Mouse (Mus musculus): ENCODE measurements at regions not wholly inside any gene's neighbourhood (a gene's known extent, or its start where the extent isn't known, plus 50 kb on each side); places are given as distances from the start of the nearest gene placed in this dataset.

DNA sequence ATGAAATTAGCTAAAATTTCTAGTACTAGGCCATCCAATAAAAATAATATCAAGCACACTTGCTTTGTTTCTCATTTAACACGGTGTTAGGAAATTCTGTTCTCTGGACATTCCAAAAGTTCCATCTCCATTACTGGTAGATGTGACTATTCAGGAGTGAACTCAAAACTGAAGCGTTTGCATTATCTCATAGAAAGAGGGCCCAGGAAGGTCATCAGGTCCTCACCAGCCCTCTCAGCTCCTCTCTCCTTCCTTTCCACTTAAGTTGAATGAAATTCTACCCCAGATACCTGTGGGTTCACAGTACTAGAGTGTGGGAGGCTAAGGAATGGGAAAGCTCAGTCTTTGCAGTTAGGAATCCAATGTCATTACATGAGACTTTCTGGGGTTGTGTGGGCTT is 185.2 kb upstream of the Adgrl4 start:
- H3K27ac ChIP-seq (ENCODE audit: insufficient read depth, low read length), result no peak overlapping the region
- H3K4me1 ChIP-seq (ENCODE audit: control insufficient read depth, insufficient read depth, low read length), result no peaks in the 10 kb centered on the region
- no peak overlapping the region for H3K4me3 ChIP-seq (ENCODE audit: low read depth, low read length)
- no peaks in the 10 kb centered on the region for H3K9me3 ChIP-seq (replicated peaks; ENCODE audit: control insufficient read depth, insufficient read depth, low read length, poor library complexity, severe bottlenecking)
- no peak overlapping the region for H3K9ac ChIP-seq (ENCODE audit: low read depth, poor library complexity, severe bottlenecking)
- H3K27me3 ChIP-seq (ENCODE audit: control insufficient read depth, insufficient read depth, low read length, poor library complexity, severe bottlenecking), result no peaks in the 10 kb centered on the region
- TF ChIP-seq POLR2A (IDR thresholded peaks at IDR 0.05; ENCODE audit: insufficient read depth, low read length) (no peak), CTCF (IDR thresholded peaks at IDR 0.05; ENCODE audit: low read depth, low read length) (no peak), EP300 (IDR thresholded peaks at IDR 0.05; ENCODE audit: insufficient read depth, low read depth, low read length) (no peak)
- H3K36me3 ChIP-seq (ENCODE audit: control insufficient read depth, insufficient read depth, low read length, poor library complexity, severe bottlenecking), result no peaks in the 10 kb centered on the region

DNA sequence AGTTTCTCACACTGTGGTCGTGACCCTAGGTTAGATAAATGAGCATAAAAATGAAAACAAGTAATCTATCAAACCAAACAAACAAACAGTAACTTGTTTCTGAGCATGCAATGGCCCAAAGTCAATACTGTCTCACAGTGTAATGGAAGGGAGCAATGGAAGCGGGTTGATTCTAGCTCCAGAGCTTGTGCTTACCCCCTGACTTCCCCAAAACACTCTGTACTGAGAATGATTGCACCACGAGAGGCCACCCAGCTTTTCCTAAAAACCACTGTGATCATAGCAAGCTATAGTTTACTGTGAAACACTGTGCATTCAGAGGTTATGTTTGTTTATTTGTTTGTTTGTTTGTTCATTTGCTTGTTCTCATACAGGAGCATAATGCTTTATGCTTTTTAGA is 174.9 kb upstream of the Adgrl4 start:
- Histone ChIP-seq H3K9ac (ENCODE audit: low read depth, poor library complexity, severe bottlenecking) (no peak overlapping the region), H3K27ac (ENCODE audit: insufficient read depth, low read length) (no peak overlapping the region), H3K36me3 (ENCODE audit: control insufficient read depth, insufficient read depth, low read length, poor library complexity, severe bottlenecking) (no peaks in the 10 kb centered on the region), H3K27me3 (ENCODE audit: control insufficient read depth, insufficient read depth, low read length, poor library complexity, severe bottlenecking) (no peaks in the 10 kb centered on the region), H3K4me1 (ENCODE audit: control insufficient read depth, insufficient read depth, low read length) (no peaks in the 10 kb centered on the region), H3K4me3 (ENCODE audit: low read depth, low read length) (no peak overlapping the region), H3K9me3 (replicated peaks; ENCODE audit: control insufficient read depth, insufficient read depth, low read length, poor library complexity, severe bottlenecking) (no peaks in the 10 kb centered on the region)
- no peak for TF ChIP-seq EP300 (IDR thresholded peaks at IDR 0.05; ENCODE audit: insufficient read depth, low read depth, low read length)
- TF ChIP-seq POLR2A (IDR thresholded peaks at IDR 0.05; ENCODE audit: insufficient read depth, low read length), result no peak
- no peak for TF ChIP-seq CTCF (IDR thresholded peaks at IDR 0.05; ENCODE audit: low read depth, low read length)

DNA sequence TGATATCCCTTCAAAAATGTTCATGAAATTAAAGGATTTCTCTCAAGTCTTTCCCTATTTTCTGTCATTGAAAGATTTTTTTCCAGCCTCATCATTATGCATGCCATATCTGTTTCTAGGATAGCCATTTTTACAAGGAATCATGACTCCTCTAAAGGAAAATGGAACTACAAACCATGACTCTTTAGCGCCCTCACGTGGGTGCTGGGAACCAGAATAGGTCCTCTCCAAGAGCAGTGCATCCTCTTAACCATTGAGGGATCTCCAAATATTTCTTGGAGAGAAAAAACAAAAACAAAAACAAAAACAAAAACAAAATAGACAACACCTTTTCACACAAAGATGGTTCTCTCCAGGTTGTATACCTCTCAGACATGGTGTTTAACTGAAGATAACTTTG is 172.0 kb upstream of the Adgrl4 start:
- H3K9me3 ChIP-seq (replicated peaks; ENCODE audit: control insufficient read depth, insufficient read depth, low read length, poor library complexity, severe bottlenecking), result no peaks in the 10 kb centered on the region
- no peak overlapping the region for H3K9ac ChIP-seq (ENCODE audit: low read depth, poor library complexity, severe bottlenecking)
- no peaks in the 10 kb centered on the region for H3K36me3 ChIP-seq (ENCODE audit: control insufficient read depth, insufficient read depth, low read length, poor library complexity, severe bottlenecking)
- H3K27me3 ChIP-seq (ENCODE audit: control insufficient read depth, insufficient read depth, low read length, poor library complexity, severe bottlenecking), result no peaks in the 10 kb centered on the region
- H3K4me1 ChIP-seq (ENCODE audit: control insufficient read depth, insufficient read depth, low read length), result no peaks in the 10 kb centered on the region
- TF ChIP-seq EP300 (IDR thresholded peaks at IDR 0.05; ENCODE audit: insufficient read depth, low read depth, low read length), result no peak
- TF ChIP-seq CTCF (IDR thresholded peaks at IDR 0.05; ENCODE audit: low read depth, low read length), result no peak
- TF ChIP-seq POLR2A (IDR thresholded peaks at IDR 0.05; ENCODE audit: insufficient read depth, low read length), result no peak
- H3K27ac ChIP-seq (ENCODE audit: insufficient read depth, low read length), result no peak overlapping the region
- no peak overlapping the region for H3K4me3 ChIP-seq (ENCODE audit: low read depth, low read length)

DNA sequence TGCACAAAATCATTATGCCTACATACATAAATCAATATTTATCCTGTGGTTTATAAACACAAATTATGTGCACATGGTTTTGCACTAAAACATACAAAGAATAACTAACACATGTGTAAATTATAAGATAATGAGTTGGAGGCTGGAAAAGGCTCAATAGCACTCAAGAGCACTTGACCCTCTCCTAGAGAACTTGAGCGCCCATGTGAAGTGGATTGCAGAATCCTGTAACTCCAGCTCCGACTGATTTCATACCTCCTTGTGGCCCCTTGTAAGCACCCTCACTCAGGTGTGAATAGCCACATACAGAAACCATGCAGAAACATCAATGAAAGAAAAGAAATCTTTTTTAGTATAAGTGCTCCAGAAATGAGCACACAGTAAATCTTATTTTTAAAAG is 168.2 kb upstream of the Adgrl4 start:
- Histone ChIP-seq H3K36me3 (ENCODE audit: control insufficient read depth, insufficient read depth, low read length, poor library complexity, severe bottlenecking) (no peaks in the 10 kb centered on the region), H3K27me3 (ENCODE audit: control insufficient read depth, insufficient read depth, low read length, poor library complexity, severe bottlenecking) (no peaks in the 10 kb centered on the region), H3K9ac (ENCODE audit: low read depth, poor library complexity, severe bottlenecking) (no peak overlapping the region), H3K4me3 (ENCODE audit: low read depth, low read length) (no peak overlapping the region), H3K4me1 (ENCODE audit: control insufficient read depth, insufficient read depth, low read length) (no peaks in the 10 kb centered on the region), H3K9me3 (replicated peaks; ENCODE audit: control insufficient read depth, insufficient read depth, low read length, poor library complexity, severe bottlenecking) (no peaks in the 10 kb centered on the region), H3K27ac (ENCODE audit: insufficient read depth, low read length) (no peak overlapping the region)
- TF ChIP-seq POLR2A (IDR thresholded peaks at IDR 0.05; ENCODE audit: insufficient read depth, low read length) (no peak), EP300 (IDR thresholded peaks at IDR 0.05; ENCODE audit: insufficient read depth, low read depth, low read length) (no peak), CTCF (IDR thresholded peaks at IDR 0.05; ENCODE audit: low read depth, low read length) (no peak)

DNA sequence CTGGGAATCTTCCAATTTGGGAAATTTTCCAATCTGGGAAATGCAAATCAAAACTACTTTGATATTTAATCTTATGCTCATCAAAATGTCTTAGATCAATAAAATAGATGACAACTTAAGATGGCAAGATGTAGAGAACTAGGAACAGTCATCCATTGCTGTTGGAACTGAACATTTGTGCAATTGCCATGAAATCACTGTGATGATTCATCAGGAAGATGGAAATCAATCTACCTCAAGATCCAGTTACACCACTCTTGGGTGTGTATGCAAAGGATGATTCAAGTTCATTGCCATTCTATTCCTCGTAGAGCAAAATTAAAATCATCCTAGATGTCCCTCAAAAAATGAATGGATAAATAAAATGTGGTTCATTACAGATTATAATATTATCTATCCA is 153.9 kb upstream of the Adgrl4 start:
- Histone ChIP-seq H3K4me3 (ENCODE audit: low read depth, low read length) (no peak overlapping the region), H3K27me3 (ENCODE audit: control insufficient read depth, insufficient read depth, low read length, poor library complexity, severe bottlenecking) (no peaks in the 10 kb centered on the region), H3K27ac (ENCODE audit: insufficient read depth, low read length) (no peak overlapping the region), H3K36me3 (ENCODE audit: control insufficient read depth, insufficient read depth, low read length, poor library complexity, severe bottlenecking) (no peaks in the 10 kb centered on the region), H3K4me1 (ENCODE audit: control insufficient read depth, insufficient read depth, low read length) (no peaks in the 10 kb centered on the region), H3K9me3 (replicated peaks; ENCODE audit: control insufficient read depth, insufficient read depth, low read length, poor library complexity, severe bottlenecking) (no peaks in the 10 kb centered on the region), H3K9ac (ENCODE audit: low read depth, poor library complexity, severe bottlenecking) (no peak overlapping the region)
- TF ChIP-seq POLR2A (IDR thresholded peaks at IDR 0.05; ENCODE audit: insufficient read depth, low read length), result no peak
- TF ChIP-seq CTCF (IDR thresholded peaks at IDR 0.05; ENCODE audit: low read depth, low read length), result no peak

DNA sequence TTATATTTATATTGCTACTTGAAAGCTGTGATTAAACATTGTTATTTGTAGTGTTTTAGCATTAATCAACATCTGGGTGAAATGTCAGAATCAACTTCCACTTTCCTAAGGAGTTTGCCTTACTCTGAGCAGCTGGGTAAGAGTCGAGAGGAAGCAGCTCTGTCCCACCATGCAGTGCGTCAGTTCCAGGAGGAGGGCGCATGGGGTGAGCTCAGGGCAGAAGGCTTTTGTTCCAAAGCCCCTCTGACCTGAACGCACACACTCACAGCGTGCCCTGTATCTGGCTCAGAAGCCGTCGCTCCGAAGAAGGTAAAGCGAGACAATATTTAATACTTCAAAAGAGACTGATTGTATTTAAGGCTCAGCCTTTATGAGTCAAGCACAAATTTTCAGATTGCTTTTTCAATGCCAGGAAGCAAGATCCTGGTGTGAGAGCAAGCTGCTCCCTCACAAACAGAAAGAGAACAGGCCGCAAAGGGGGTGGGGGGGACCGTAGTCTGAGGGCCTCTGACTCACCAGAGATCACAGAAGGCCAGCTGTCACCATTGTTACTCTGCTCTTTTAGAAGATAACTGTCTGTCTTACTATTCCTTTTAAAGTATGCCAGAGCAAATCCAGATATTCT is 143.6 kb upstream of the Adgrl4 start:
- TF ChIP-seq EP300 (IDR thresholded peaks at IDR 0.05; ENCODE audit: insufficient read depth, low read depth, low read length) (no peak), CTCF (IDR thresholded peaks at IDR 0.05; ENCODE audit: low read depth, low read length) (no peak), POLR2A (IDR thresholded peaks at IDR 0.05; ENCODE audit: insufficient read depth, low read length) (no peak)
- Histone ChIP-seq H3K27me3 (ENCODE audit: control insufficient read depth, insufficient read depth, low read length, poor library complexity, severe bottlenecking) (no peaks in the 10 kb centered on the region), H3K9ac (ENCODE audit: low read depth, poor library complexity, severe bottlenecking) (no peak overlapping the region), H3K4me3 (ENCODE audit: low read depth, low read length) (no peak overlapping the region), H3K4me1 (ENCODE audit: control insufficient read depth, insufficient read depth, low read length) (no peaks in the 10 kb centered on the region), H3K9me3 (replicated peaks; ENCODE audit: control insufficient read depth, insufficient read depth, low read length, poor library complexity, severe bottlenecking) (no peaks in the 10 kb centered on the region), H3K27ac (ENCODE audit: insufficient read depth, low read length) (no peak overlapping the region), H3K36me3 (ENCODE audit: control insufficient read depth, insufficient read depth, low read length, poor library complexity, severe bottlenecking) (no peaks in the 10 kb centered on the region)
